Comparison of ENCODE assay signal across 8 mouse cellular contexts in the genomic region with DNA sequence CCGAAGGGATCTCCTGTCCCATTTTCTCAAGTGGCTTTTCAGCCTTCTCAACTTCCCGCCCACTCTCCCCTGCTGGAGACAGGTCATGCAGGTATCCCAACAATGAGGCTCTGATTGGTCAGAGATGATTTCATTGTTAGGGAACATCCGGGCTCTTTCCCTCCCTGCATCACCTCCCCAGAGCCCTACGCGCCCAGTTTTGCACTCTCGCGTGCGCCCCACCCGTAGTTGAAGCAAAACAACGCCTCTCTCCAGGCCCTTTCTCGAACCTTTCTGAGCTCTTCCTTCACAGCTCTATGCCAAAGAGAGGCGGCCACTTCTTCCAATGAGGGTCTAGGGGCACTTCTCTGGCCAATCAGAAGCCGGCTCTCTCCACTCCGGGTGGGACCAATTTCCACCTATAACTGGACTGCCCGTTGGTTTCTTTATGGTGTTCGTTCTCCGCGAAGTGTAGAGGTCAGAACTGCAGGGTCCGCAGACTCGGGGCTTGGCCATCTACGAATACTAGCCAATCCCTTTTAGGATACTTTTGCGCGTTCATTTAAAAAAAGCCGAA. TPM values are rescaled to one million over a fixed set of nuclear protein-coding genes. Genes with fewer than 3 reads are reported as not detected.
DNase-seq lines count a peak whose midpoint lies in the region; ATAC-seq and TF ChIP-seq lines count a peak whose summit lies in the region.

No protein-coding gene starts in this region.

- peak overlapping the region; percentile 66 for H3K4me2 ChIP-seq in intestine, postnatal 0 days (replicated peaks; ENCODE audit: low read depth)
- H3K4me2 ChIP-seq in limb, embryonic 14.5 days (replicated peaks; ENCODE audit: low read depth, low read length, severe bottlenecking) = peak overlapping the region; percentile 49
- H3K4me2 ChIP-seq in midbrain, embryonic 16.5 days (ENCODE audit: low read length) = peak overlapping the region; percentile 65

- ATAC-seq in intestine, postnatal 0 days = peak; percentile 83
- ATAC-seq in limb, embryonic 14.5 days (ENCODE audit: low FRiP score, low read depth) = peak; percentile 86
- peak; percentile 93 for ATAC-seq in midbrain, embryonic 16.5 days

- peak overlapping the region; percentile 41 for H3K4me3 ChIP-seq in intestine, postnatal 0 days (ENCODE audit: low read depth, low read length)
- peak overlapping the region; percentile 93 for H3K4me3 ChIP-seq in limb, embryonic 14.5 days (replicated peaks; ENCODE audit: low read length)
- H3K4me3 ChIP-seq in midbrain, embryonic 16.5 days (ENCODE audit: low read depth, low read length) = peak overlapping the region; percentile 47
- H3K4me3 ChIP-seq in spleen, adult 2 months (ENCODE audit: extremely low read depth, insufficient read depth, insufficient read length) = peak overlapping the region; percentile 65

- TF ChIP-seq CTCF in intestine, postnatal 0 days (IDR thresholded peaks at IDR 0.05; ENCODE audit: low read depth) = peak; percentile 44
- no peak for TF ChIP-seq CTCF in spleen, adult 2 months (IDR thresholded peaks at IDR 0.05; ENCODE audit: extremely low read depth, insufficient read depth, insufficient read length, insufficient replicate concordance)

- no peaks in the 10 kb centered on the region for H3K4me1 ChIP-seq in intestine, postnatal 0 days (replicated peaks; ENCODE audit: control insufficient read depth, insufficient read depth, low read length)
- peaks cover 17% of the 10 kb centered on the region for H3K4me1 ChIP-seq in limb, embryonic 14.5 days (ENCODE audit: control insufficient read depth, insufficient read depth, low read length)
- H3K4me1 ChIP-seq in midbrain, embryonic 16.5 days (ENCODE audit: control insufficient read depth, insufficient read depth, low read length) = peaks cover 21% of the 10 kb centered on the region
- H3K4me1 ChIP-seq in spleen, adult 2 months (ENCODE audit: control insufficient read depth, insufficient read depth, insufficient read length) = peaks cover 6% of the 10 kb centered on the region

- TF ChIP-seq POLR2A in limb, embryonic 14.5 days (IDR thresholded peaks at IDR 0.05; ENCODE audit: borderline replicate concordance, extremely low read depth, insufficient read depth, insufficient read length) = no peak
- TF ChIP-seq POLR2A in spleen, adult 2 months (IDR thresholded peaks at IDR 0.05; ENCODE audit: low read depth, low read length) = no peak

- no peaks in the 10 kb centered on the region for H3K27me3 ChIP-seq in intestine, postnatal 0 days (replicated peaks; ENCODE audit: control insufficient read depth, insufficient read depth, low read length)
- no peaks in the 10 kb centered on the region for H3K27me3 ChIP-seq in limb, embryonic 14.5 days (ENCODE audit: control insufficient read depth, insufficient read depth, low read length)
- no peaks in the 10 kb centered on the region for H3K27me3 ChIP-seq in midbrain, embryonic 16.5 days (ENCODE audit: control insufficient read depth, insufficient read depth, low read depth, low read length)
- H3K27me3 ChIP-seq in spleen, adult 2 months (ENCODE audit: control insufficient read depth, insufficient read depth, low read length) = no peaks in the 10 kb centered on the region

- H3K27ac ChIP-seq in intestine, postnatal 0 days (ENCODE audit: low read depth, low read length) = peak overlapping the region; percentile 92
- peak overlapping the region; percentile 87 for H3K27ac ChIP-seq in limb, embryonic 14.5 days (replicated peaks; ENCODE audit: low read depth, low read length)
- H3K27ac ChIP-seq in midbrain, embryonic 16.5 days (ENCODE audit: low read length) = peak overlapping the region; percentile 87
- H3K27ac ChIP-seq in spleen, adult 2 months (ENCODE audit: insufficient read depth, low read length) = peak overlapping the region; percentile 96

- no peaks in the 10 kb centered on the region for H3K9me3 ChIP-seq in intestine, postnatal 0 days (ENCODE audit: control insufficient read depth)
- no peaks in the 10 kb centered on the region for H3K9me3 ChIP-seq in limb, embryonic 14.5 days (ENCODE audit: control insufficient read depth, low read length)
- no peaks in the 10 kb centered on the region for H3K9me3 ChIP-seq in midbrain, embryonic 16.5 days (replicated peaks; ENCODE audit: control insufficient read depth, low read length, poor library complexity, severe bottlenecking)

- no peaks in the 10 kb centered on the region for H3K36me3 ChIP-seq in intestine, postnatal 0 days (ENCODE audit: control insufficient read depth, insufficient read depth)
- H3K36me3 ChIP-seq in limb, embryonic 14.5 days (ENCODE audit: control insufficient read depth, insufficient read depth, low read length) = no peaks in the 10 kb centered on the region
- no peaks in the 10 kb centered on the region for H3K36me3 ChIP-seq in midbrain, embryonic 16.5 days (ENCODE audit: control insufficient read depth, insufficient read depth, low read length)
- H3K36me3 ChIP-seq in spleen, adult 2 months (ENCODE audit: control insufficient read depth, insufficient read depth, low read length) = no peaks in the 10 kb centered on the region

- WGBS in intestine, postnatal 0 days = 1% methylated on average over 24 of the region's 24 CpGs
- WGBS in limb, embryonic 14.5 days = under 1% methylated on average over 24 of the region's 24 CpGs
- WGBS in midbrain, embryonic 16.5 days = 0% methylated on average over 24 of the region's 24 CpGs
- WGBS in spleen, adult 2 months = under 1% methylated on average over 24 of the region's 24 CpGs

- peak overlapping the region; percentile 48; the same call in 1 of the 2 replicates for H3K9ac ChIP-seq in intestine, postnatal 0 days (ENCODE audit: low read depth, low read length)
- peak overlapping the region; percentile 37 for H3K9ac ChIP-seq in limb, embryonic 14.5 days (ENCODE audit: low read depth, low read length, severe bottlenecking)
- peak overlapping the region; percentile 59 for H3K9ac ChIP-seq in midbrain, embryonic 16.5 days (ENCODE audit: low read depth, low read length)

- intact Hi-C loops in gastrocnemius, postnatal 36 days (cut with DNase I) = loop anchor here (5.0 kb wide), 2 partner anchors 80 to 135 kb away; partner anchors contain the start of genes Camkmt and Prepl

- DNase-seq in 3T3-L1 (ENCODE audit: low read depth, low spot score) = peak; percentile 99
- DNase-seq in adrenal gland, postnatal 10 days = peak; percentile 87
- DNase-seq in embryo, embryonic 9.5 days (ENCODE audit: extremely low spot score) = peak; percentile 94
- peak; percentile 80 to 87 for DNase-seq in gastrocnemius, postnatal 36 days
- DNase-seq in limb, embryonic 14.5 days (ENCODE audit: low spot score) = peak; percentile 96
- DNase-seq in spleen, adult 2 months (ENCODE audit: low read depth in 1 of 2, low spot score in 2 of 2) = peak; percentile 84 to 92

RNA-seq across cellular contexts. Expression of gene Ppm1b, which starts 0.5 kb away (rescaled TPM):
- 100 to 1,000 TPM; 107 to 112 TPM for total RNA-seq in adrenal gland, postnatal 10 days (2021)
- total RNA-seq in gastrocnemius, postnatal 36 days (2021) = 100 to 1,000 TPM; 161 to 177 TPM
- 59.2 and 64.3 TPM in 2 replicates for polyA plus RNA-seq in intestine, postnatal 0 days (2015; fragmentation: Nextera tagmentation; extraction: Ambion mirVana)
- polyA plus RNA-seq in limb, embryonic 14.5 days (2012; rRNA removed) = 51.4 and 59.9 TPM in 2 replicates
- 69.3 and 72.6 TPM in 2 replicates for polyA plus RNA-seq in limb, embryonic 14.5 days (2014; fragmentation: Nextera tagmentation; extraction: Ambion mirVana)
- 74.1 and 79.2 TPM in 2 replicates for polyA plus RNA-seq in midbrain, embryonic 16.5 days (2015; fragmentation: Nextera tagmentation; extraction: Ambion mirVana)
- 12.8 and 13.1 TPM in 2 replicates for polyA plus RNA-seq in spleen, adult 2 months (2012; rRNA removed)

Comparison
In these comparisons a context has a peak if more than half of its experiments do, and no peak if none do; other contexts are left out.
1. Peak in every context shown above with its lines: DNase-seq, ATAC-seq, H3K4me3 ChIP-seq and H3K27ac ChIP-seq.
2. H3K4me3 ChIP-seq: peak in every context shown above with its lines; median percentile 93 in limb, embryonic 14.5 days; 65 in spleen, adult 2 months; 47 in midbrain, embryonic 16.5 days; 41 in intestine, postnatal 0 days.